Mouse (Mus musculus): ENCODE measurements at regions not wholly inside any gene's neighbourhood (a gene's known extent, or its start where the extent isn't known, plus 50 kb on each side); places are given as distances from the start of the nearest gene placed in this dataset.

DNA sequence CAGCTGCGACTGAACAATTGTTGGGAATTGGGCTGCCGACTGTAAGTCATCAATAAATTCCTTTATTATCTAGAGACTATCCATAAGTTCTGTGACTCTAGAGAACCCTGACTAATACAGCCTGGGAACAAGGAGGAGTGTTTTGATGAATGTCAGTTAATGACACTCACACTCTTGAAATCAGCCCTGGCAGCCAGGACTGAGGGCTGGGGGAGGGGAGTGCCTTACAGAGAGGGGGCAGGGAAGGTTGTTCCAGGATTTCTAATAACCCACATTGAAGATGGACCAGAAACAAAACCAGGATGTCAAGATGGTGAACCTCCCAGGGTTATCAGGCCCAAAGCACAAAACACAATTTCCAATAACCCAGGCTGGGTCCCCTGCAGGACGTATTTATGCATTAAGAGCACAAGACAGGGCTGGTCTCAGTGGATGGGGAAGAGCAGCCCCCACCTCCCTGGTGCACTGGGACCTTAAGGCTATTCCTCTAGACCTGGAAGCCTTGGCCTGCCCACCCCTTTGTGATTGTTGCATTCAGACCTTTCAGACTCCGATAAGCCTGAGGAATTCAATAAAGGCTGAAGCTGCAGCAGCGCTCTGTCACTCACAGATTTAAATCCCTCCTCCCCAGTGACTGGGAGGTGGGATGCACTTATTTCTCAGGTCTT, 80.0 kb upstream of the Topaz1 start:
- no peak for TF ChIP-seq CTCF (IDR thresholded peaks at IDR 0.05; ENCODE audit: low read depth, low read length)
- no peak for TF ChIP-seq POLR2A (IDR thresholded peaks at IDR 0.05; ENCODE audit: insufficient read depth, low read length)
- no peak for TF ChIP-seq EP300 (IDR thresholded peaks at IDR 0.05; ENCODE audit: insufficient read depth, low read depth, low read length)
